Mouse (Mus musculus): ENCODE results near the gene Krtap19-1. TPM values are rescaled to one million over a fixed set of nuclear protein-coding genes. Genes with fewer than 3 reads are reported as not detected.

The Krtap19-1 gene
- not detected for polyA plus RNA-seq (2012; fragmentation: generic; extraction: Trizol)

- Histone ChIP-seq H3K27me3 (ENCODE audit: control insufficient read depth, insufficient read depth, insufficient read length) (no peaks in the 10 kb centered on the region), H3K4me2 (ENCODE audit: low read depth) (no peak within 1 kb of the TSS), H3K36me3 (ENCODE audit: control insufficient read depth, insufficient read depth) (no peaks in the 10 kb centered on the region), H3ac (ENCODE audit: control insufficient read depth, insufficient read length) (no peak within 1 kb of the TSS), H3K4me3 (no peak within 1 kb of the TSS), H3K79me2 (ENCODE audit: control insufficient read depth, insufficient read depth) (no peaks in the 10 kb centered on the region)
- no peak for TF ChIP-seq TCF3 (IDR thresholded peaks at IDR 0.05; ENCODE audit: insufficient read length, low read depth)
- TF ChIP-seq REST (IDR thresholded peaks at IDR 0.05; ENCODE audit: insufficient read depth, insufficient read length): no peak
- TF ChIP-seq POLR2A (IDR thresholded peaks at IDR 0.05; ENCODE audit: insufficient read length, low read depth): no peak
- TF ChIP-seq CEBPB (IDR thresholded peaks at IDR 0.05; ENCODE audit: insufficient read depth, poor library complexity, severe bottlenecking): no peak
- TF ChIP-seq SRF (IDR thresholded peaks at IDR 0.05; ENCODE audit: control insufficient read depth, insufficient read length, low read depth): no peak
- no peak for TF ChIP-seq MYOG (IDR thresholded peaks at IDR 0.05; ENCODE audit: control insufficient read depth in 1 of 3, insufficient read depth in 1 of 3, insufficient read length in 2 of 3, low read depth in 2 of 3)
- no peak for TF ChIP-seq POLR2AphosphoS2 (IDR thresholded peaks at IDR 0.05; ENCODE audit: insufficient read length, low read depth)
- TF ChIP-seq MYOD1 (IDR thresholded peaks at IDR 0.05; ENCODE audit: control insufficient read depth in 1 of 3, insufficient read length in 2 of 3, low read depth in 2 of 3): no peak
- no peak for TF ChIP-seq TCF12 (IDR thresholded peaks at IDR 0.05; ENCODE audit: insufficient read depth, poor library complexity, severe bottlenecking)
These were observed at the start of gene Krtap19-1 for GRCm38 (mm10) chr16:88869311-88869710. Gene Krtap19-1 (minus strand): TSS chr16:88869411.

- Histone ChIP-seq H3ac (ENCODE audit: control insufficient read depth, insufficient read length) (no peak within 1 kb of the TSS), H3K27me3 (ENCODE audit: control insufficient read depth, insufficient read depth, insufficient read length) (no peaks in the 10 kb centered on the region), H3K79me2 (ENCODE audit: control insufficient read depth, insufficient read depth) (no peaks in the 10 kb centered on the region), H3K4me3 (no peak within 1 kb of the TSS), H3K4me2 (ENCODE audit: low read depth) (no peak within 1 kb of the TSS), H3K36me3 (ENCODE audit: control insufficient read depth, insufficient read depth) (no peaks in the 10 kb centered on the region)
- no peak for TF ChIP-seq MAX (IDR thresholded peaks at IDR 0.05; ENCODE audit: low read depth)
- no peak for TF ChIP-seq POLR2A (IDR thresholded peaks at IDR 0.05; ENCODE audit: insufficient read length, low read depth)
- TF ChIP-seq MYOG (IDR thresholded peaks at IDR 0.05; ENCODE audit: control insufficient read depth in 1 of 3, insufficient read depth in 1 of 3, insufficient read length in 2 of 3, low read depth in 2 of 3): no peak
- no peak for TF ChIP-seq USF1 (IDR thresholded peaks at IDR 0.05; ENCODE audit: low read depth)
- no peak for TF ChIP-seq TCF3 (IDR thresholded peaks at IDR 0.05; ENCODE audit: insufficient read length, low read depth)
- TF ChIP-seq POLR2AphosphoS2 (IDR thresholded peaks at IDR 0.05; ENCODE audit: insufficient read length, low read depth): no peak
- no peak for TF ChIP-seq SRF (IDR thresholded peaks at IDR 0.05; ENCODE audit: control insufficient read depth, insufficient read length, low read depth)
- no peak for TF ChIP-seq TCF12 (IDR thresholded peaks at IDR 0.05; ENCODE audit: insufficient read depth, poor library complexity, severe bottlenecking)
- TF ChIP-seq REST (IDR thresholded peaks at IDR 0.05; ENCODE audit: insufficient read depth, insufficient read length): no peak
- TF ChIP-seq MYOD1 (IDR thresholded peaks at IDR 0.05; ENCODE audit: control insufficient read depth in 1 of 3, insufficient read length in 2 of 3, low read depth in 2 of 3): no peak
- no peak for TF ChIP-seq E2F4 (IDR thresholded peaks at IDR 0.05; ENCODE audit: insufficient read depth)
- no peak for TF ChIP-seq CEBPB (IDR thresholded peaks at IDR 0.05; ENCODE audit: insufficient read depth, poor library complexity, severe bottlenecking)
These were observed 27.1 kb upstream of the Krtap19-1 start, which contains the start of gene Krtap19-5 for GRCm38 (mm10) chr16:88896357-88896756. Gene Krtap19-5 (minus strand): TSS chr16:88896457.

GRCm38 (mm10) chr16:88886870-88887269, 17.7 kb upstream of the Krtap19-1 start:
- no peak overlapping the region for H3ac ChIP-seq (ENCODE audit: control insufficient read depth, insufficient read length)
- H3K4me3 ChIP-seq: no peak overlapping the region
- H3K79me2 ChIP-seq (ENCODE audit: control insufficient read depth, insufficient read depth): no peaks in the 10 kb centered on the region
- no peak for TF ChIP-seq TCF12 (IDR thresholded peaks at IDR 0.05; ENCODE audit: insufficient read depth, poor library complexity, severe bottlenecking)
- no peak for TF ChIP-seq TCF3 (IDR thresholded peaks at IDR 0.05; ENCODE audit: insufficient read length, low read depth)
- TF ChIP-seq MYOG (IDR thresholded peaks at IDR 0.05; ENCODE audit: control insufficient read depth in 1 of 3, insufficient read depth in 1 of 3, insufficient read length in 2 of 3, low read depth in 2 of 3): no peak
- no peak for TF ChIP-seq SRF (IDR thresholded peaks at IDR 0.05; ENCODE audit: control insufficient read depth, insufficient read length, low read depth)
- TF ChIP-seq REST (IDR thresholded peaks at IDR 0.05; ENCODE audit: insufficient read depth, insufficient read length): no peak
- TF ChIP-seq E2F4 (IDR thresholded peaks at IDR 0.05; ENCODE audit: insufficient read depth): no peak
- TF ChIP-seq USF1 (IDR thresholded peaks at IDR 0.05; ENCODE audit: low read depth): no peak
- no peak for TF ChIP-seq POLR2AphosphoS2 (IDR thresholded peaks at IDR 0.05; ENCODE audit: insufficient read length, low read depth)
- TF ChIP-seq POLR2A (IDR thresholded peaks at IDR 0.05; ENCODE audit: insufficient read length, low read depth): no peak
- TF ChIP-seq MAX (IDR thresholded peaks at IDR 0.05; ENCODE audit: low read depth): no peak
- TF ChIP-seq MYOD1 (IDR thresholded peaks at IDR 0.05; ENCODE audit: control insufficient read depth in 1 of 3, insufficient read length in 2 of 3, low read depth in 2 of 3): no peak
- TF ChIP-seq CEBPB (IDR thresholded peaks at IDR 0.05; ENCODE audit: insufficient read depth, poor library complexity, severe bottlenecking): no peak
- H3K4me2 ChIP-seq (ENCODE audit: low read depth): no peak overlapping the region
- H3K36me3 ChIP-seq (ENCODE audit: control insufficient read depth, insufficient read depth): no peaks in the 10 kb centered on the region
- H3K27me3 ChIP-seq (ENCODE audit: control insufficient read depth, insufficient read depth, insufficient read length): no peaks in the 10 kb centered on the region

GRCm38 (mm10) chr16:88884989-88885388, 15.8 kb upstream of the Krtap19-1 start, which contains the start of gene Krtap19-4:
Gene Krtap19-4 (minus strand): TSS chr16:88885089.
- no peak for TF ChIP-seq REST (IDR thresholded peaks at IDR 0.05; ENCODE audit: insufficient read depth, insufficient read length)
- TF ChIP-seq TCF3 (IDR thresholded peaks at IDR 0.05; ENCODE audit: insufficient read length, low read depth): no peak
- no peak for TF ChIP-seq MAX (IDR thresholded peaks at IDR 0.05; ENCODE audit: low read depth)
- no peak for TF ChIP-seq MYOG (IDR thresholded peaks at IDR 0.05; ENCODE audit: control insufficient read depth in 1 of 3, insufficient read depth in 1 of 3, insufficient read length in 2 of 3, low read depth in 2 of 3)
- TF ChIP-seq USF1 (IDR thresholded peaks at IDR 0.05; ENCODE audit: low read depth): no peak
- no peak for TF ChIP-seq TCF12 (IDR thresholded peaks at IDR 0.05; ENCODE audit: insufficient read depth, poor library complexity, severe bottlenecking)
- no peak for TF ChIP-seq SRF (IDR thresholded peaks at IDR 0.05; ENCODE audit: control insufficient read depth, insufficient read length, low read depth)
- TF ChIP-seq POLR2AphosphoS2 (IDR thresholded peaks at IDR 0.05; ENCODE audit: insufficient read length, low read depth): no peak
- no peak for TF ChIP-seq CEBPB (IDR thresholded peaks at IDR 0.05; ENCODE audit: insufficient read depth, poor library complexity, severe bottlenecking)
- H3K36me3 ChIP-seq (ENCODE audit: control insufficient read depth, insufficient read depth): no peaks in the 10 kb centered on the region
- H3K4me2 ChIP-seq (ENCODE audit: low read depth): no peak within 1 kb of the TSS
- H3K27me3 ChIP-seq (ENCODE audit: control insufficient read depth, insufficient read depth, insufficient read length): no peaks in the 10 kb centered on the region
- no peak within 1 kb of the TSS for H3K4me3 ChIP-seq
- no peaks in the 10 kb centered on the region for H3K79me2 ChIP-seq (ENCODE audit: control insufficient read depth, insufficient read depth)
- H3ac ChIP-seq (ENCODE audit: control insufficient read depth, insufficient read length): no peak within 1 kb of the TSS
